Mouse (Mus musculus) left cerebral cortex, adult 6 months (tissue): ENCODE measurements around the gene Gm14685. TPM values are rescaled to one million over a fixed set of nuclear protein-coding genes. Genes with fewer than 3 reads are reported as not detected.

ENCODE experiments used
- long read RNA-seq, 2 experiments: library from polyadenylated mRNA; unstranded; transcript quantifications; one replicate each; pipeline ENCODE4 v2.0.0; 2019 to 2020
- polyA plus RNA-seq: library from polyadenylated mRNA; unstranded; fragments of <200 nt; fragmentation: Nextera tagmentation; gene quantifications from 2 replicates; pipeline ENCODE4 v1.2.3, GENCODE M21; 2021

The Gm14685 gene
- polyA plus RNA-seq = 0.37 TPM in 1 of 2 replicates, not detected in the other
- long read RNA-seq, experiment 1, partial matches to known transcripts = 0 of 2 reads
- long read RNA-seq, experiment 1, other reads (novel, unspliced or antisense) = 1 of 2 reads
- long read RNA-seq, experiment 2 = 0 reads

GRCm38 (mm10) chrX:73116747-73117146 lies at the start of gene Gm14685:
Gm14685 (plus strand) TSS chrX:73117047.

DNA sequence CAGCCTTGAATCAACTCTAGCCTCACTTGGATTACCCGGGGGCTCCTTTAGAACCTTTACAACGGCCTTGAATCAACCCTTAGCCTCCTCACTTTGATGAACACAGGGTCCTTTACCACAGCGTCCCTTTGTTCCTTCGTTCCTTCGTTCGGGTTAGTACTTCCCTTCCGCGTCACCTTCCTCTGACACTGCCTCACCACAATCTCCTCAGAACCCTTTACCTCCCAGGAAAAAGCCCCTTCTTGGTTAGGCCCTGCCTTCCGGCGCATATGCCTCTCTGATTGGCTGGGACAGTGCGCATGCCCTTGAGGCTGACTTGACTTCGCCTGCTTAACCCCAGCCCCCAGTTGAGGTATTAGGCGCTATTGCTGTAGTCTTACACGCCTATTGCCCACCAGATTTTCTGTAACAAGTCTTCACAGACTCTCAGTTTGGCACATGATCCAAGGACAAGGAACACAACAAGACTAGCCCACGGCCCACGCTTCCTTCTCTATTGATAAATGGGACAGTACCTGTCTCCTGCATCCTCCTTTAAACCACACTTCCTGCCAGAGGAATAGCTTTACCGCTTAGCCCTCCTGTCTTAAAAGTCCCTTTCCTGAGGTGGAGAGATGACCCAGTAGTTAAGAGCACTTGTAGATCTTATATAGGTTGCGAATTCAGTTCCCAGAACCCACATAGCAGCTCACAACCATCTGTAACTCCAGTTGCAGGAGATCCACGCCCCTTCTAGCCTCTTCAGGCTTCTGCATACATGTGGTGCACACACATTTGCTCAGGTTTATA lies 34.4 kb upstream of the Gm14685 start, which contains the start of gene Xlr4a:
TSS of gene Xlr4a (minus strand) at position 212 of the 789 bp plus-strand sequence.

GRCm38 (mm10) chrX:73096941-73097508 lies 19.8 kb upstream of the Gm14685 start, which contains the start of gene Xlr3a:
Xlr3a (minus strand) TSS chrX:73097095.

DNA sequence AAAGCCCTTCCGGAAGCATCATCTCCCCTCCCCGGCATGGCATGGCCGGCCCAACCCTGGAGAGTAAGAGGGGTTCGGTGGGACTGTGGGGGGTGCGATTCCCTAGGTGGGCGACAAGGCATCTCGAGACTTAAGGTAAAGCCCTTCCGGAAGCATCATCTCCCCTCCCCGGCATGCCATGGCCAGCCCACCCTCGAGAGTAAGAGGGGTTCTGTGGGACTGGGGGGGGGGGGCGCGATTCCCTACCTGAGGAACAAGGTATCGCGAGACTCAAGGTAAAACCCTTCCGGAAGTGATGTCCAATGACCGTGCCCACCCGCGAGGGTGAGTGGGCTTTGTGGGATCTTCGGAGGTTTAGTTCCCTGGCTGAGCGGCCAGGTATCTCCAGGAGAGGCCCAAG lies 31.6 kb downstream of the Gm14685 start, which contains the start of gene Xlr5b:
TSS of gene Xlr5b (plus strand) at position 301 of the 400 bp plus-strand sequence.

DNA sequence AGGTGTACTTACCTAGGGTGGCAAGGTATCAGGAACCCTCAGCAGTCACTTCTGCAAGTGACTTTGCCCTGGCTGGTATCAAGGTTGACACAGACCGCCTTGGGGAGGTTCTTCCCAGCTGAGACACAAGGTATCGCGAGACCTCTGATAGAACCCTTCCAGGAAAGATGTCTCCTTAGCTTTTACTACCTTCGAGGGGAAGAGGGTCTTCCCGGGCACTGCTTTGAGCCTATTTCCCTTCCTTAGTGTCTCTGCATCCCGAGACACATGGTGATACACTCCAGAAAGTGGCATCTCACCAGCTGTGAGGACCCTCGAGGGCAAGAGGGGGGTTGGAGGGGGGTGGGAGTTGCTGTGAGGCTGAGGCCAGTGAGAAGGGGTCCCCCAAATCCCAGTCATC lies 32.5 kb downstream of the Gm14685 start, which contains the start of gene DXBay18:
TSS of gene DXBay18 (minus strand) at position 101 of the 400 bp plus-strand sequence.

GRCm38 (mm10) chrX:73176889-73177288 lies 60.0 kb downstream of the Gm14685 start, which contains the start of gene Spin2d:
Spin2d (minus strand) TSS chrX:73176989.

Other genes starting within 250 kb of the Gm14685 start
- gene Cetn2, start 198.6 kb upstream of the Gm14685 start, polyA plus RNA-seq = 76.2 and 89.8 TPM in 2 replicates
- 18.9 and 19.4 TPM in 2 replicates for gene Nsdhl, start 198.5 kb upstream of the Gm14685 start, polyA plus RNA-seq
- gene Zfp185, start 129.7 kb upstream of the Gm14685 start, polyA plus RNA-seq = 0.60 and 0.70 TPM in 2 replicates
- gene Pnma5, start 79.9 kb upstream of the Gm14685 start, polyA plus RNA-seq = not detected in 2 replicates
- gene Pnma3, start 52.3 kb upstream of the Gm14685 start, polyA plus RNA-seq = 0.59 and 1.3 TPM in 2 replicates
- gene Xlr4a, start 34.6 kb upstream of the Gm14685 start, polyA plus RNA-seq = 0.15 TPM in 1 of 2 replicates, not detected in the other
- gene Xlr3a, start 20.0 kb upstream of the Gm14685 start, polyA plus RNA-seq = 0.97 and 2.4 TPM in 2 replicates
- not detected in 2 replicates for gene Xlr5b, start 31.7 kb downstream of the Gm14685 start, polyA plus RNA-seq
- 0.28 TPM in 1 of 2 replicates, not detected in the other for gene DXBay18, start 32.4 kb downstream of the Gm14685 start, polyA plus RNA-seq
- not detected in 2 replicates for gene Spin2d, start 59.9 kb downstream of the Gm14685 start, polyA plus RNA-seq
- 1.3 and 3.3 TPM in 2 replicates for gene Xlr3b, start 75.2 kb downstream of the Gm14685 start, polyA plus RNA-seq
- gene Xlr4b, start 97.3 kb downstream of the Gm14685 start, polyA plus RNA-seq = 0.48 TPM in 1 of 2 replicates, not detected in the other
- 16.8 and 21.8 TPM in 2 replicates for gene F8a, start 111.2 kb downstream of the Gm14685 start, polyA plus RNA-seq
- gene Xlr4c, start 126.1 kb downstream of the Gm14685 start, polyA plus RNA-seq = not detected in 2 replicates
- gene Xlr3c, start 148.3 kb downstream of the Gm14685 start, polyA plus RNA-seq = not detected in 2 replicates
- gene Xlr5a, start 175.9 kb downstream of the Gm14685 start, polyA plus RNA-seq = 0.31 TPM in 1 of 2 replicates, not detected in the other
- 0.20 TPM in 1 of 2 replicates, not detected in the other for gene Xlr5c, start 175.9 kb downstream of the Gm14685 start, polyA plus RNA-seq
- not detected in 2 replicates for gene Gm45015, start 219.8 kb downstream of the Gm14685 start, polyA plus RNA-seq
- gene Zfp275, start 225.6 kb downstream of the Gm14685 start, polyA plus RNA-seq = 3.4 and 3.9 TPM in 2 replicates